Mouse (Mus musculus): ENCODE results near the gene Fbxw27. TPM values are rescaled to one million over a fixed set of nuclear protein-coding genes. Genes with fewer than 3 reads are reported as not detected.

Fbxw27 gene
- total RNA-seq, 1 experiment from 2014 or later, result not detected

Other genes with a start within 250 kb of the Fbxw27 start
- gene Fbxw15, start 222.4 kb downstream of the Fbxw27 start, total RNA-seq (2017), result not detected in 2 replicates
- not detected in 2 replicates for gene Fbxw24, start 164.6 kb downstream of the Fbxw27 start, total RNA-seq (2017)
- not detected in 2 replicates for gene Fbxw25, start 126.0 kb downstream of the Fbxw27 start, total RNA-seq (2017)
- not detected in 2 replicates for gene Fbxw18, start 88.0 kb downstream of the Fbxw27 start, total RNA-seq (2017)
- not detected in 2 replicates for gene Fbxw26, start 44.6 kb downstream of the Fbxw27 start, total RNA-seq (2017)
- not detected in 2 replicates for gene Spink8, start 21.6 kb upstream of the Fbxw27 start, total RNA-seq (2017)
- 23.3 and 34.3 TPM in 2 replicates for gene Nme6, start 42.1 kb upstream of the Fbxw27 start, total RNA-seq (2017)
- 230 and 773 TPM in 2 replicates for gene Camp, start 58.9 kb upstream of the Fbxw27 start, total RNA-seq (2017)
- 37.5 and 42.5 TPM in 2 replicates for gene Cdc25a, start 84.9 kb upstream of the Fbxw27 start, total RNA-seq (2017)
- 21.2 and 35.4 TPM in 2 replicates for gene Map4, start 140.8 kb upstream of the Fbxw27 start, total RNA-seq (2017)